Mouse (Mus musculus) yolk sac, embryonic 10.5 days (tissue): ENCODE data around the gene Gm5460.

Experiments used
- DNase-seq: peaks from one replicate; pipeline ENCODE4 v3.0.0-alpha.2; 2017; ENCODE audit warnings: low spot score

Gm5460 gene

GRCm38 (mm10) chr14:34016381-34016780 is at the start of gene Gm5460:
TSS of gene Gm5460 (plus strand) at chr14:34016758.
- no peak for DNase-seq

- DNase-seq, result no peak
Measured at GRCm38 (mm10) chr14:33972679-33973078, 43.9 kb upstream of the Gm5460 start.

- no peak for DNase-seq
Measured at GRCm38 (mm10) chr14:33974752-33975151, 41.8 kb upstream of the Gm5460 start.

- no peak for DNase-seq
Measured at GRCm38 (mm10) chr14:33977748-33978147, 38.8 kb upstream of the Gm5460 start.

- DNase-seq, result peak; percentile 12
Measured at GRCm38 (mm10) chr14:33978604-33979059, 37.9 kb upstream of the Gm5460 start, which contains the start of gene Zfp488. TSS of gene Zfp488 (minus strand) at chr14:33978764.

GRCm38 (mm10) chr14:33989201-33989600 is 27.4 kb upstream of the Gm5460 start:
- no peak for DNase-seq

- DNase-seq, result no peak
Measured at GRCm38 (mm10) chr14:33991971-33992370, 24.6 kb upstream of the Gm5460 start.

- DNase-seq, result no peak
Measured at GRCm38 (mm10) chr14:33993051-33993450, 23.5 kb upstream of the Gm5460 start.

GRCm38 (mm10) chr14:33993521-33994289 is 22.9 kb upstream of the Gm5460 start:
- DNase-seq, result no peak

GRCm38 (mm10) chr14:33997427-33997826 is 19.1 kb upstream of the Gm5460 start:
- DNase-seq, result no peak

GRCm38 (mm10) chr14:34000076-34000475 is 16.5 kb upstream of the Gm5460 start:
- no peak for DNase-seq

GRCm38 (mm10) chr14:34001445-34001844 is 15.1 kb upstream of the Gm5460 start:
- no peak for DNase-seq

- no peak for DNase-seq
Measured at GRCm38 (mm10) chr14:34002358-34002757, 14.2 kb upstream of the Gm5460 start.

GRCm38 (mm10) chr14:34015063-34015462 is 1.5 kb upstream of the Gm5460 start, which contains the start of gene Gm30083:
TSS of gene Gm30083 (minus strand) at chr14:34015182.
- no peak for DNase-seq

- DNase-seq, result no peak
Measured at GRCm38 (mm10) chr14:34016938-34017337, 380 bp downstream of the Gm5460 start.

- DNase-seq, result peak; percentile 7
Measured at GRCm38 (mm10) chr14:34026710-34027109, 10.2 kb downstream of the Gm5460 start.

GRCm38 (mm10) chr14:34033841-34034610 is 17.5 kb downstream of the Gm5460 start:
- no peak for DNase-seq

GRCm38 (mm10) chr14:34041241-34041640 is 24.7 kb downstream of the Gm5460 start:
- no peak for DNase-seq

- DNase-seq, result no peak
Measured at GRCm38 (mm10) chr14:34043341-34043740, 26.8 kb downstream of the Gm5460 start.

- DNase-seq, result no peak
Measured at GRCm38 (mm10) chr14:34050101-34050779, 33.7 kb downstream of the Gm5460 start.

- DNase-seq, result no peak
Measured at GRCm38 (mm10) chr14:34052516-34052915, 36.0 kb downstream of the Gm5460 start, which contains the start of gene Antxrl. TSS of gene Antxrl (plus strand) at chr14:34052707.

GRCm38 (mm10) chr14:34071665-34072064 is 55.1 kb downstream of the Gm5460 start:
- DNase-seq, result no peak
